Mouse (Mus musculus) testis, adult 2 months (tissue): Measurements from ENCODE around the gene Ccdc187.

Experiments
- CTCF ChIP-seq: fragments of 200-500 bp; IDR thresholded peaks from 2 replicates; pipeline ENCODE4 v1.5.1; 2012; ENCODE audit warnings: low read depth, mild to moderate bottlenecking, inconsistent platforms, low read length, moderate library complexity; ENCODE audit not compliant: control insufficient read depth, insufficient read depth, insufficient replicate concordance
- POLR2A ChIP-seq: fragments of 200-500 bp; IDR thresholded peaks from 2 replicates; pipeline ENCODE4 v1.6.1; 2012; ENCODE audit warnings: low read depth, mild to moderate bottlenecking, inconsistent platforms, low read length, moderate library complexity; ENCODE audit not compliant: control insufficient read depth

DNA sequence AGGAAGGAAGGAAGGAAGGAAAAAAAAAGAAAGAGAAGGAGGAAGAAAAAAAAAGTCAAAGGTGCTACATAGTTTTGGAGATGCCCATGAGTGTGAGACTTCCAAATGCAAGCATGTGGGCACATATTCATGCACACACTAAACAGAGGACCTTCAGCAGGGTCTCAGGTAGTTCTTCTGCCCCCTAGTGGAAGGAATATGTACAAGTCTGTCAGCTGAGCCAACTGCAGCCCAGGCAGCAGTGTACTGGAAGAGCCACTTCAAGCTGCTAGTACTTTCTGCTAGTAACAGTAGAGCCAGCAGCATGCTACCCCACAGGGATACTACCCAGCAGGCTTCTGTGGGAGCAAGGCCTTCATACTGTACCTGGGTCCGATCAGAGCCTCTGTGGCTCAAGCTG, 66.6 kb downstream of the Ccdc187 start:
- peak; percentile 50; the same call in 1 of the 2 replicates for TF ChIP-seq CTCF
- TF ChIP-seq POLR2A, result no peak
